Mouse (Mus musculus): Measurements from ENCODE around the gene Xpr1.

DNA sequence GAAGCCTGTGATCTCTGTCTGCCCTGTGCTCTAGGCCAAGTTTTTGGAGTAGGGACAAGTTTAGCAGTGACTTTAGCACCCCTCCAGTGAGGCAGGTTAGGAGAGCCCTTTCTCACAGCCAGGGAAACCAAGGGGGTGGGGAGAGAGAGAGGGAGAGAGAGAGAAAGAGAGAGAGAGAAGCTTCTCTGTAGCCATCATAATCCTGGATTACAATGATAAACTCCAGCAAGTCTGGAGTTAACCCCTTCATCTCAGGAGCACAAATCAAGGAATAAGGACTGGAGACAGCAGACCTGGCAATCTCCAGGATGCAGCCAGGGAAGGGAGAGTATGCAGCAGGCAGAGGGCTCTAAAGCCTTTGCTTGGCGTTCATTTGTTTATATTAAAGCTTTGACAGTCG is 181.6 kb downstream of the Xpr1 start:
- no peak for TF ChIP-seq CTCF (IDR thresholded peaks at IDR 0.05; ENCODE audit: control insufficient read depth, insufficient read depth, insufficient read length)
- no peak for TF ChIP-seq MYOG (IDR thresholded peaks at IDR 0.05; ENCODE audit: control insufficient read depth, extremely low read depth, insufficient read length)
- TF ChIP-seq MYOD1 (IDR thresholded peaks at IDR 0.05; ENCODE audit: control insufficient read depth, insufficient read length, low read depth) = no peak
- TF ChIP-seq USF1 (IDR thresholded peaks at IDR 0.05; ENCODE audit: low read depth) = no peak
- TF ChIP-seq CEBPB (IDR thresholded peaks at IDR 0.05; ENCODE audit: low read depth) = no peak

Data from C2C12 (cell line).